Mouse (Mus musculus): Measurements from ENCODE around the gene Bax. TPM values are rescaled to one million over a fixed set of nuclear protein-coding genes. Genes with fewer than 3 reads are reported as not detected.
"Not testable (repeated sequence)": the region's sequence is repeated elsewhere in the genome, so short reads cannot be mapped to it uniquely, and the experiment has no call there.

The Bax gene
- polyA plus RNA-seq, 1 experiment from 2014 or later, result 124 TPM

- H3K4me3 ChIP-seq, result no peak within 1 kb of the TSS
- peak; percentile 74; the same call in 1 of the 2 replicates for ATAC-seq (ENCODE audit: extremely low read depth, insufficient number of reproducible peaks, low FRiP score, low TSS enrichment)
- no peak within 1 kb of the TSS for H3K9ac ChIP-seq
- no peaks in the 10 kb centered on the region for H3K9me3 ChIP-seq
- H3K27me3 ChIP-seq (replicated peaks), result no peaks in the 10 kb centered on the region
- WGBS, result 49% methylated on average over 15 of the region's 15 CpGs
- no peak within 1 kb of the TSS for H3K4me2 ChIP-seq
- no peak within 1 kb of the TSS for H3K27ac ChIP-seq (replicated peaks)
- H3K4me1 ChIP-seq, result no peaks in the 10 kb centered on the region
- H3K36me3 ChIP-seq, result 0 out of 2 replicates have a peak, but pooled peaks cover 5% of the 10 kb centered on the region
Measured at GRCm38 (mm10) chr7:45481374-45481927, 14.8 kb upstream of the Bax start, which contains the start of gene Tulp2. Gene Tulp2, plus strand, starts transcription at chr7:45481877.

- H3K9ac ChIP-seq; H3K27me3 ChIP-seq (replicated peaks): not testable (repeated sequence)
Measured at GRCm38 (mm10) chr7:45480310-45480709, 13.6 kb upstream of the Bax start.

GRCm38 (mm10) chr7:45478774-45479173, 12.1 kb upstream of the Bax start:
- H3K9ac ChIP-seq, result no peak overlapping the region
- 0 out of 2 replicates have a peak, but pooled peaks cover 3% of the 10 kb centered on the region for H3K4me1 ChIP-seq
- H3K9me3 ChIP-seq, result no peaks in the 10 kb centered on the region
- 90% methylated on average over 7 of the region's 7 CpGs for WGBS
- ATAC-seq (ENCODE audit: extremely low read depth, insufficient number of reproducible peaks, low FRiP score, low TSS enrichment), result no peak
- no peak overlapping the region for H3K27ac ChIP-seq (replicated peaks)
- no peaks in the 10 kb centered on the region for H3K27me3 ChIP-seq (replicated peaks)
- no peak overlapping the region for H3K4me3 ChIP-seq
- H3K36me3 ChIP-seq, result 0 out of 2 replicates have a peak, but pooled peaks cover 4% of the 10 kb centered on the region
- no peak overlapping the region for H3K4me2 ChIP-seq

More at GRCm38 (mm10) chr7:45480310-45480709, 13.6 kb upstream of the Bax start:
- H3K36me3 ChIP-seq; ATAC-seq (ENCODE audit: extremely low read depth, insufficient number of reproducible peaks, low FRiP score, low TSS enrichment); H3K4me3 ChIP-seq; H3K9me3 ChIP-seq; H3K4me1 ChIP-seq; H3K4me2 ChIP-seq; H3K27ac ChIP-seq (replicated peaks): not testable (repeated sequence)
- 72% methylated on average over 3 of the region's 4 CpGs for WGBS

GRCm38 (mm10) chr7:45477003-45477402, 10.3 kb upstream of the Bax start:
- Histone ChIP-seq H3K9ac (0 out of 2 replicates have a peak overlapping the region, but pooled peaks have one; percentile 38), H3K27ac (replicated peaks) (no peak overlapping the region), H3K27me3 (replicated peaks) (no peaks in the 10 kb centered on the region), H3K9me3 (no peaks in the 10 kb centered on the region), H3K4me3 (no peak overlapping the region), H3K4me2 (no peak overlapping the region), H3K4me1 (0 out of 2 replicates have a peak, but pooled peaks cover 3% of the 10 kb centered on the region), H3K36me3 (0 out of 2 replicates have a peak, but pooled peaks cover 6% of the 10 kb centered on the region)
- no peak for ATAC-seq (ENCODE audit: extremely low read depth, insufficient number of reproducible peaks, low FRiP score, low TSS enrichment)
- 15% methylated on average over 3 of the region's 3 CpGs for WGBS

GRCm38 (mm10) chr7:45476453-45476852, 9.8 kb upstream of the Bax start:
- 52% methylated on average over 1 of the region's 1 CpGs for WGBS
- H3K9ac ChIP-seq, result no peak overlapping the region

GRCm38 (mm10) chr7:45475291-45475969, 8.7 kb upstream of the Bax start:
- peak overlapping the region; percentile 63 for H3K4me2 ChIP-seq

More at GRCm38 (mm10) chr7:45476453-45476852, 9.8 kb upstream of the Bax start:
- Histone ChIP-seq H3K4me1 (0 out of 2 replicates have a peak, but pooled peaks cover 3% of the 10 kb centered on the region), H3K4me2 (no peak overlapping the region), H3K27ac (replicated peaks) (no peak overlapping the region), H3K27me3 (replicated peaks) (no peaks in the 10 kb centered on the region), H3K9me3 (no peaks in the 10 kb centered on the region), H3K36me3 (0 out of 2 replicates have a peak, but pooled peaks cover 6% of the 10 kb centered on the region), H3K4me3 (no peak overlapping the region)
- ATAC-seq (ENCODE audit: extremely low read depth, insufficient number of reproducible peaks, low FRiP score, low TSS enrichment), result no peak

GRCm38 (mm10) chr7:45470869-45471268, 4.2 kb upstream of the Bax start:
- H3K4me1 ChIP-seq, result peaks cover 15% of the 10 kb centered on the region
- no peak overlapping the region for H3K27ac ChIP-seq (replicated peaks)
- H3K27me3 ChIP-seq (replicated peaks), result no peaks in the 10 kb centered on the region
- 3% methylated on average over 3 of the region's 3 CpGs for WGBS
- H3K9ac ChIP-seq, result peak overlapping the region; percentile 20; the same call in 1 of the 2 replicates
- ATAC-seq (ENCODE audit: extremely low read depth, insufficient number of reproducible peaks, low FRiP score, low TSS enrichment), result no peak
- no peak overlapping the region for H3K4me2 ChIP-seq
- H3K36me3 ChIP-seq, result 0 out of 2 replicates have a peak, but pooled peaks cover 4% of the 10 kb centered on the region
- H3K4me3 ChIP-seq, result no peak overlapping the region
- no peaks in the 10 kb centered on the region for H3K9me3 ChIP-seq

More at GRCm38 (mm10) chr7:45475291-45475969, 8.7 kb upstream of the Bax start:
- Histone ChIP-seq H3K9ac (peak overlapping the region; percentile 79), H3K27me3 (replicated peaks) (no peaks in the 10 kb centered on the region), H3K27ac (replicated peaks) (no peak overlapping the region), H3K9me3 (no peaks in the 10 kb centered on the region), H3K4me1 (peaks cover 7% of the 10 kb centered on the region; the same call in 1 of the 2 replicates), H3K36me3 (0 out of 2 replicates have a peak, but pooled peaks cover 6% of the 10 kb centered on the region), H3K4me3 (peak overlapping the region; percentile 41)
- peak; percentile 39; the same call in 1 of the 2 replicates for ATAC-seq (ENCODE audit: extremely low read depth, insufficient number of reproducible peaks, low FRiP score, low TSS enrichment)
- 55% methylated on average over 16 of the region's 16 CpGs for WGBS

GRCm38 (mm10) chr7:45467090-45467670, 482 bp upstream of the Bax start:
- Histone ChIP-seq H3K9ac (peak overlapping the region; percentile 76), H3K4me3 (peak overlapping the region; percentile 69), H3K4me1 (peaks cover 22% of the 10 kb centered on the region), H3K9me3 (no peaks in the 10 kb centered on the region), H3K27me3 (replicated peaks) (no peaks in the 10 kb centered on the region), H3K4me2 (peak overlapping the region; percentile 90), H3K27ac (replicated peaks) (no peak overlapping the region), H3K36me3 (peaks cover 34% of the 10 kb centered on the region)
- ATAC-seq (ENCODE audit: extremely low read depth, insufficient number of reproducible peaks, low FRiP score, low TSS enrichment), result no peak
- WGBS, result 38% methylated on average over 7 of the region's 7 CpGs

- H3K9me3 ChIP-seq, result no peaks in the 10 kb centered on the region
- H3K27me3 ChIP-seq (replicated peaks), result no peaks in the 10 kb centered on the region
- H3K36me3 ChIP-seq, result peaks cover 42% of the 10 kb centered on the region
- H3K4me1 ChIP-seq, result peaks cover 33% of the 10 kb centered on the region
- H3K4me3 ChIP-seq, result peak overlapping the region; percentile 69
- ATAC-seq (ENCODE audit: extremely low read depth, insufficient number of reproducible peaks, low FRiP score, low TSS enrichment), result no peak
- WGBS, result 69% methylated on average over 9 of the region's 9 CpGs
- peak overlapping the region; percentile 93 for H3K9ac ChIP-seq
- no peak overlapping the region for H3K27ac ChIP-seq (replicated peaks)
- H3K4me2 ChIP-seq, result peak overlapping the region; percentile 90
Measured at GRCm38 (mm10) chr7:45465549-45465948, 1.1 kb downstream of the Bax start.

- Histone ChIP-seq H3K27ac (replicated peaks) (no peak overlapping the region), H3K36me3 (peaks cover 42% of the 10 kb centered on the region), H3K4me2 (peak overlapping the region; percentile 90), H3K9ac (no peak overlapping the region), H3K9me3 (no peaks in the 10 kb centered on the region), H3K4me3 (peak overlapping the region; percentile 69), H3K4me1 (peaks cover 37% of the 10 kb centered on the region), H3K27me3 (replicated peaks) (no peaks in the 10 kb centered on the region)
- ATAC-seq (ENCODE audit: extremely low read depth, insufficient number of reproducible peaks, low FRiP score, low TSS enrichment), result no peak
- WGBS, result 92% methylated on average over 12 of the region's 12 CpGs
Measured at GRCm38 (mm10) chr7:45465112-45465511, 1.6 kb downstream of the Bax start.

Data from heart, embryonic 13.5 days (tissue).